In the genomic region with DNA sequence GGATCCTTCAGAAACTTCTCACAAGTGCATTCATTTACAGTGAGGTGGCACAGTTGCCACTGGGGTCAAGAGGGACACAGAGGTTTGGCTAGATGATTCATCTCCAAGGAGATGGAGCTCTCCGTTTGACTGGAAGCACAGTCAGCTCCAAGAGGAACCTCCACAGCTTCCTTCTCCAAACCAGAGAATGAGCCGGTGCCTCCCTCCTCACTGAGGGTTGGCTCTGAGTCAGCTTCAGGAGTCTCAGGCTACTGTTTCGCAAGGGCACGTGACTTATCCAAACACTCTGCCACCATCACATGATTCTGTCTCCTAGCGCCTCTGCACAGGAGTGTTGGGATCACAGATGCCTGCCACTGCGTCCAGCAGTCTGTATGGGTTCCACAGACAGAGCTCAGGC, we compare ENCODE assay signal across 11 mouse cellular contexts.
DNase-seq lines count a peak whose midpoint lies in the region; ATAC-seq lines count a peak whose summit lies in the region.
"Had no signal": no experiment of that assay in that cellular context is flagged by ENCODE, and none has a peak within 500 bp of the region (broad histone marks: within the 10 kb centered on the region; RNA-seq: fewer than 3 reads in every experiment).

No protein-coding gene starts in this region.

- ATAC-seq in erythroblast, adult 5-6 weeks (replicated peaks; ENCODE audit: low FRiP score, poor library complexity, severe bottlenecking), result no peak
- ATAC-seq: activated CD4-positive, CD25-positive, alpha-beta regulatory T cell, adult 4 months; forebrain, embryonic 14.5 days had no signal

- DNase-seq in adrenal gland, postnatal 14 days, result peak; percentile 56
- no peak for DNase-seq in adrenal gland, adult 18-20 months (ENCODE audit: low spot score in 2 of 2)
- peak; percentile 29 for DNase-seq in layer of hippocampus, adult 9-11 months
- no peak for DNase-seq in layer of hippocampus, adult 8-10 months (ENCODE audit: low spot score in 2 of 2)
- peak; percentile 66 for DNase-seq in adipocyte (ENCODE audit: low spot score)
- peak; percentile 68 for DNase-seq in lung, postnatal 14 days
- DNase-seq in left cerebral cortex, adult 8-10 months (ENCODE audit: low spot score in 2 of 2), result no peak
- DNase-seq: cerebellum, postnatal 36 days had no signal

Comparison
In these comparisons a context has a peak if more than half of its experiments do, and no peak if none do; other contexts are left out.
1. DNase-seq: peak in adrenal gland, postnatal 14 days (single experiment), layer of hippocampus, adult 9-11 months (single experiment), adipocyte (single experiment) and lung, postnatal 14 days (single experiment); none in adrenal gland, adult 18-20 months (0 of 2), layer of hippocampus, adult 8-10 months (0 of 2) and left cerebral cortex, adult 8-10 months (0 of 2).